ENCODE assay signal across 15 mouse cellular contexts in the genomic region with DNA sequence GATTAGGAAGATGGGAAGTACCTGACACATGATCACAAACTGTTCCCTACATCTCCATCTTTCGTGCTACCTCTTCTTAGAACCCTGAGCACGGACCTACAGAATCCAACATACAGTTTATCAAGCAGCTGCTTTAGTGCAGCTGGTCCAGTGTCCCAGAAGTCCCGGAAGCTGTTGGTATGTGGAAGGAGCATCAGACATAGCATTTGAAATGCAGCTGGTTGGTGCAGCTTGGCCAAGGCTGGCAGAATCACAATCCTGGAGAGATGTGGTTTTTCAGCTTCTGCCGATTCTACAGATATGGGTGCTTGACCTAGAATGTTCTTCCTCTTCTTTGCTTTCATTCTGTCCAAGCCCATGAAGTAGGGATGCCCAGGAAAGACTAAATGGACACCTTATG.
"Had no signal": no experiment of that assay in that cellular context is flagged by ENCODE, and none has a peak within 500 bp of the region (broad histone marks: within the 10 kb centered on the region; RNA-seq: fewer than 3 reads in every experiment).

No protein-coding gene starts in this region.

- H3K36me3 ChIP-seq: neural tube, embryonic 15.5 days; stomach, embryonic 15.5 days had no signal

- H3K4me1 ChIP-seq: stomach, embryonic 15.5 days had no signal

- H3K27me3 ChIP-seq: neural tube, embryonic 15.5 days; stomach, embryonic 15.5 days had no signal

- DNase-seq: retina, postnatal 1 day; right cerebral cortex, adult 18-20 months; right cerebral cortex, postnatal 14 days; right cerebral cortex, postnatal 25 days; right cerebral cortex, postnatal 4 days; spleen, adult 18-20 months; thymus, adult 18-20 months; thymus, adult 2 months; thymus, postnatal 14 days; thymus, postnatal 25 days; thymus, postnatal 36 days; thymus, postnatal 4 days had no signal

- H3K9me3 ChIP-seq: neural tube, embryonic 15.5 days; stomach, embryonic 15.5 days had no signal

- H3K9ac ChIP-seq: neural tube, embryonic 15.5 days; stomach, embryonic 15.5 days had no signal

- H3K4me2 ChIP-seq: neural tube, embryonic 15.5 days; stomach, embryonic 15.5 days had no signal

- H3K4me3 ChIP-seq: neural tube, embryonic 15.5 days; stomach, embryonic 15.5 days had no signal

- H3K27ac ChIP-seq: neural tube, embryonic 15.5 days; stomach, embryonic 15.5 days; stomach, postnatal 0 days had no signal
